Mouse (Mus musculus) Patski (cell line): ENCODE data around the gene Lrrc56. TPM values are rescaled to one million over a fixed set of nuclear protein-coding genes. Genes with fewer than 3 reads are reported as not detected.

ENCODE experiments used
- ATAC-seq: fragments of 100-300 bp; one replicate; pipeline ENCODE4 v1.8.0; 2021
- CTCF ChIA-PET: fragments of 350-600 bp; sonication (Branson Sonifier 250); formaldehyde crosslinking; loops from one replicate; lab custom pipeline; 2022; ENCODE audit warnings: inconsistent platforms; lab: Charles Lee
- POLR2A ChIA-PET: fragments of 350-600 bp; sonication (Branson Sonifier 250); formaldehyde crosslinking; loops from one replicate; lab custom pipeline; 2022; ENCODE audit warnings: antibody characterized with exemption, inconsistent platforms; lab: Charles Lee
- DNase-seq: peaks from one replicate; pipeline ENCODE4 v3.0.0-alpha.2; 2011; ENCODE audit warnings: low read depth, low spot score
- H3K27me3 ChIP-seq: fragments of 371-371 bp; one replicate; pipeline ENCODE4 v1.5.1; 2021
- CTCF ChIP-seq: fragments of 100-300 bp; IDR thresholded peaks from one replicate; pipeline ENCODE4 v1.5.1; 2021
- in situ Hi-C: fragments of 300-500 bp; cut with MboI; formaldehyde crosslinking; loops from 3 replicates; pipeline ENCODE4 v1.11.1; 2018; ENCODE audit warnings: low pct_unique_long_range_greater_than_20kb, mixed read lengths
- polyA plus RNA-seq: library from polyadenylated mRNA; unstranded; gene quantifications from one replicate; pipeline ENCODE4 v1.2.3, GENCODE M21; 2021

The Lrrc56 gene
- polyA plus RNA-seq, 1 experiment from 2014 or later, result 13.7 TPM

DNA sequence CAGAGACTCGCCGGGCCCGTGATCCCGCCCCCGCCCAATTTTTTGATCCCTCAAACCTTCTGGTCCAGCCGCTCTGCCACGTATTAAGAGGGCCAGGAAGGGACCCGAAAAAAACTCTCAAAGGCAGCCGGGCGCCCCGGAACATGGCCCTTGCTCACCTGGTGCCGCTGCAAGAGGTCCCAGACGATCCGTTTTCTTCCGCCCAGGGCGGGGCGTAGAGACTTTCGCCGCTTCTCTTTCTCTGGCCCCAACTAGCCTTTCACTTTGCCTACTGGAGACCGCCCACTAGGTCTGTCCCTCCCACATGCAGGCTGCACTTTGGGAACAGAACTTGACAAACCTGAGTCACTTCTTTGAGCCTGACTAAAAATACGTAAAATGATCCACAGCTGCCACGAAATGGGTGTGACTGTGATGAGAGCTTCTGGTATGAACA, 25.4 kb upstream of the Lrrc56 start:
- no peaks in the 10 kb centered on the region for H3K27me3 ChIP-seq
- in situ Hi-C loops, result loop anchor here (25.0 kb wide), 1 partner anchor 1056 kb away; the partner anchor contains the start of genes Echs1, Fuom and Paox
- TF ChIP-seq CTCF, result no peak
- POLR2A ChIA-PET, result no interaction called here
- CTCF ChIA-PET, result interaction anchor here (0.7 kb wide), 1 partner anchor 8 kb away, joined by 3 read pairs; no protein-coding TSS in a partner anchor
- DNase-seq (no peak), ATAC-seq (peak; percentile 56)

DNA sequence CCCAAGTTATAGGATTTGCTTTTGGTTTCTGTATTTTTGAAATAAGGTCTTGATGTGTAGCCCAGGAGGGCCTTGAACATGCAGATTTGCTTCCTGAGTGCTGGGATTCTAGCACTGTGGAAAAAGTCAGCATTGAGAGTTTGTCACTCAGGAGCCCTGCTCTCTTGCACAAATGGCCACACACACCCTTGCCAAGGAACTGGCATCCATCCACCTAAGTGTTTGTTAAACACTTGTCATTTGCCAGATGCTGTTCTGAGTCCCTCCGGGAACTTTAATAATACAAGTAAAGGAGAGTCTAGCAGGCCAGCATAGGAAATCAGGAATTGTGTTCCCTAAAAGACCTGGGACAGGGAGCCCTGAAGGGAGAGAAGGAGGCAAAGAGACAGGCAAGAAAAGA, 24.7 kb upstream of the Lrrc56 start:
- in situ Hi-C loops, result loop anchor here (25.0 kb wide), 1 partner anchor 1057 kb away; the partner anchor contains the start of genes Echs1, Fuom and Paox
- ChIA-PET POLR2A (no interaction called here), CTCF (no interaction called here)
- no peak for TF ChIP-seq CTCF
- H3K27me3 ChIP-seq, result no peaks in the 10 kb centered on the region
- no peak for DNase-seq
- ATAC-seq, result no peak

GRCm38 (mm10) chr7:141169866-141170265, 24.1 kb upstream of the Lrrc56 start:
- no peak for TF ChIP-seq CTCF
- CTCF ChIA-PET, result no interaction called here
- in situ Hi-C loops, result loop anchor here (10.0 to 25.0 kb wide), 3 partner anchors 115 to 1058 kb away; partner anchors contain the start of genes Echs1, Fuom, Odf3 and Paox
- no peaks in the 10 kb centered on the region for H3K27me3 ChIP-seq
- POLR2A ChIA-PET, result no interaction called here
- DNase-seq, result no peak
- no peak for ATAC-seq

- peak; percentile 62 for DNase-seq
- TF ChIP-seq CTCF, result no peak
- H3K27me3 ChIP-seq, result no peaks in the 10 kb centered on the region
- in situ Hi-C loops, result loop anchor here (10.0 to 25.0 kb wide), 3 partner anchors 118 to 1060 kb away; partner anchors contain the start of genes Echs1, Fuom, Odf3 and Paox
- peak; percentile 35 for ATAC-seq
- ChIA-PET POLR2A (no interaction called here), CTCF (interaction anchor here (1.4 kb wide), 1 partner anchor 102 kb away, joined by 4 read pairs; no protein-coding TSS in a partner anchor)
Measured at GRCm38 (mm10) chr7:141172116-141173006, 21.6 kb upstream of the Lrrc56 start, which contains the start of gene Rnh1. Gene Rnh1 (minus strand): TSS chr7:141172857.

DNA sequence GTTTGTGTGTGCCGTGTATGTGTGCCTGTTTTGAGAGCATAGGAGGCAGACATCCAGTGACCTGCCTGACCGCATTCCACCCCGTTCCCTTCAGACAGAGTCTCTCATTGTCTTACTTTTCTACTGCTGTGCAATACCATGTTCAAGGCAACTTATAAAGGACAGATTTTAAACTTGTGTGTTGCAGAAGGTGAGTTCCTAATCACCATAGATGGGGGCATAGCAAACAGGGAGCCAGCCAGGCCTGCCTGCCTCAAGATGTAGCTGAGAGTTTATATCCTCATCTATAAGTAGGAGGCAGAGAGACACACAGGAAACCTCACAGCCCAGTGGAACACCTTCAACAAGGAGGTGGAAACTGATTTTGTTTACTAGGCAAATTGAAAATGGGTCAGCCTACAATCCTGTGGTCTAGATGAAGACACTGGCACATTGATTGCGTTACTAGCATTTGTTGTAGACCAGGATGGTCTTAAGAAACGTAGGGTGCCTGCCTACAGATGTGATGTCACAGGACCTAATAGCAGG, 20.6 kb upstream of the Lrrc56 start:
- TF ChIP-seq CTCF, result no peak
- H3K27me3 ChIP-seq, result no peaks in the 10 kb centered on the region
- CTCF ChIA-PET, result interaction anchor here (1.4 kb wide), 1 partner anchor 103 kb away, joined by 4 read pairs; no protein-coding TSS in a partner anchor
- DNase-seq (no peak), ATAC-seq (no peak)
- POLR2A ChIA-PET, result no interaction called here
- in situ Hi-C loops, result loop anchor here (10.0 to 25.0 kb wide), 3 partner anchors 119 to 1061 kb away; partner anchors contain the start of genes Echs1, Fuom, Odf3 and Paox

DNA sequence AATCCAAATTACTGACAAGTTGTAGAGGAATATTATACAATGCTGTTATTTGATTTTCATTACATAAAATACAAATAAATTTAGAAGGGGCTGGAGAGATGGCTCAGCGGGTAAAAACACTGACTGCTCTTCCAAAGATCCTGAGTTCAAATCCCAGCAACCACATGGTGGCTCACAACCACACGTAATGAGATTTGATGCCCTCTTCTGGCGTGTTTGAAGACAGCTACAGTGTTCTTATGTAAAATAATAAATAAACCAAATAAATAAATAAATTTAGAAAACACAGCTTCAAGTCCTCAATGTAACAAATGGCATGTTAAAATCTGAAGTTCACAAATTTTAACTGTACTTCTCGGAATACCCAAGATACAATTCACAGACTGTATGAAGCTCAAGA, 18.9 kb upstream of the Lrrc56 start:
- CTCF ChIA-PET, result interaction anchor here (1.5 to 1.6 kb wide), 3 partner anchors 17 to 216 kb away, joined by 3 to 6 read pairs (median 4); no protein-coding TSS in a partner anchor
- in situ Hi-C loops, result loop anchor here (5.0 to 10.0 kb wide), 3 partner anchors 120 to 330 kb away; partner anchors contain the start of genes Gm45717, Ifitm2, Odf3 and Scgb1c1
- TF ChIP-seq CTCF, result no peak
- POLR2A ChIA-PET, result no interaction called here
- DNase-seq (no peak), ATAC-seq (no peak)
- no peaks in the 10 kb centered on the region for H3K27me3 ChIP-seq

- H3K27me3 ChIP-seq, result no peaks in the 10 kb centered on the region
- TF ChIP-seq CTCF, result peak; percentile 91
- ChIA-PET CTCF (interaction anchor here (0.7 to 2.0 kb wide), 14 partner anchors 8 to 216 kb away, joined by 3 to 10 read pairs (median 4); no protein-coding TSS in a partner anchor), POLR2A (interaction anchor here (0.5 to 0.6 kb wide), 2 partner anchors 18 to 26 kb away, joined by 3 to 4 read pairs; no protein-coding TSS in a partner anchor)
- no peak for ATAC-seq
- in situ Hi-C loops, result loop anchor here (5.0 to 10.0 kb wide), 3 partner anchors 121 to 331 kb away; partner anchors contain the start of genes Gm45717, Ifitm2, Odf3 and Scgb1c1
- no peak for DNase-seq
Measured at GRCm38 (mm10) chr7:141176173-141176572, 17.8 kb upstream of the Lrrc56 start.

DNA sequence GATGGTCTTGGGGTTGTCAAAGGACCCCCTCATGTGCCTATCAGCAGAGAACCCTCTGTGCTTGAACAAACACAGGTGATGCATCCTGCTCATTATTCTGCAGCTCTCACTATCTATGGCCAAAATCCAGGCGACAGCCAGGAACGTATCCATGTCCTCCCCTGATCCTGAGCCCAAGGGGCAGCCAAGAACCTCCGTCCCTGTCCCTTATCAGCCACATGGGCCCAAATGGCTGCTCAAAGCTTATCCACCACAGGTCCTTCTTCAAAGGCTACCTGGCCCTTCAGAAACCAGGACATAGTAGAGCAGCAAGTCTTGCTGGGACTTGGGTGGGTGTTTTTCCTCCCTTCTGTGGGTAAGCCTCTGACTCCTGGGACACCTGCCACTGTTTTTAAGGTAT, 5.8 kb upstream of the Lrrc56 start:
- in situ Hi-C loops, result no loop called here
- no peak for ATAC-seq

GRCm38 (mm10) chr7:141188733-141189132, 5.2 kb upstream of the Lrrc56 start:
- no peak for DNase-seq
- H3K27me3 ChIP-seq, result no peaks in the 10 kb centered on the region
- in situ Hi-C loops, result no loop called here
- POLR2A ChIA-PET, result no interaction called here
- CTCF ChIA-PET, result no interaction called here
- no peak for ATAC-seq
- no peak for TF ChIP-seq CTCF

More for the DNA sequence above, 5.8 kb upstream of the Lrrc56 start:
- H3K27me3 ChIP-seq, result no peaks in the 10 kb centered on the region
- CTCF ChIA-PET, result interaction anchor here (1.2 kb wide), 1 partner anchor 118 kb away, joined by 3 read pairs; no protein-coding TSS in a partner anchor
- POLR2A ChIA-PET, result no interaction called here
- no peak for TF ChIP-seq CTCF
- no peak for DNase-seq

DNA sequence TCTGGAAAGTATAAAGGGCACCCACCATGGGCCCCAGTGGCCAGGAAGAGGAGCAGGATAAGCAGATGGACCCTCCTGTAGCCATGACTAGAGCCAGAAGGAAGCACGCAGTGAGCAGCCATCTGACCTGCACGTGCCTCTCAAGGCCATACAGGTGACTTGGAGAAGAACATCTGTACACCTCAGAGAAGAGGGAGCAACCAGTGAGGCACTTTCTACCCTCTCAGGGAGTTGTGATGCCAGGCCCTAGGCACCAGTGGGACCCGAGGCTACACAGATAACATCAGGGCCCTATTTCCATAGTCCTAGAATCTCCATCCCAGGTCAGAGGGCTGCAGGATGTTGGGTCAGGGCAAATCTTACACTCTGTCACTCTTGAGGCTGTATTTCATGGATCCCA, 3.7 kb upstream of the Lrrc56 start:
- in situ Hi-C loops, result no loop called here
- ATAC-seq (no peak), DNase-seq (no peak)
- ChIA-PET CTCF (no interaction called here), POLR2A (no interaction called here)
- no peaks in the 10 kb centered on the region for H3K27me3 ChIP-seq
- TF ChIP-seq CTCF, result no peak
